Mouse (Mus musculus): ENCODE measurements around the gene Cd164l2.

DNA sequence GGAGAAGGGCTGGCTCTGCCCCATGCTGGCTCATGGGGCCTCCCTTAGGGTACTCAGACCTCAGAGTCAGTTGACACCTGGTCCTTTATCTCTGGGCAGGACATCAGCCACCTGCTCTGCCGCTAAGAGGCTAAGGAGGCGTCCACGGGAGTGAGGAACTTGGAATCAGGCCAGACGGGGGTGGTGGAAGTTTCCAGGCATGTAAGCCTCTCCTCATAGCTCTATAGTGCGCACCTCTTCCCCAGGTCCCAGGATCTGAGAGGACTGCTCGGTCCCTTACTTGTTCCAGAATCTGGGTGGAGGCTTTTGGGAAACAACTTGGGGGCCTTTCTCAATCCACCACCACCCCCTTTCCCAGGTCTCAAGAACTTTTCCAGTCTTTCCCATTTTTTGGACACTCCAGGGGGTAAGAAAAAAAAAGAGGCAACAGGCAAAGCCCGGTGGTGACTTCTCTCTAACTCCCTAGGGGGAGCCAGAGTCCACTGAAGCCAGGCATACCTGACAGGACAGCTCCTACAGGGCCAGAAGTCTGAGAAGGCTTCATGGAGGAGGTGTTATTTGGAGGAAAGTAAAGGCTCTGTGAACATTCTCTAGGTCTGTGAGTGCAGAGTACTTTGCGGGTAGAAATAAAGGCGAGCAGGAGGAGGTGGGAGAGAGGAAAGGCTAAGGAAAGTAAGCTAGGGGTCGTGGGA, 21.5 kb downstream of the Cd164l2 start:
- TF ChIP-seq CTCF (IDR thresholded peaks at IDR 0.05; ENCODE audit: control insufficient read depth, insufficient read depth, insufficient read length): peak; percentile 41
- TF ChIP-seq USF1 (IDR thresholded peaks at IDR 0.05; ENCODE audit: low read depth): no peak
- no peak for TF ChIP-seq CEBPB (IDR thresholded peaks at IDR 0.05; ENCODE audit: low read depth)
